Mouse (Mus musculus) limb, embryonic 15.5 days (tissue): ENCODE measurements at regions not wholly inside any gene's neighbourhood (a gene's known extent, or its start where the extent isn't known, plus 50 kb on each side); places are given as distances from the start of the nearest gene placed in this dataset.

ENCODE experiments used
- ATAC-seq: fragments of 200-750 bp; cut with Nextera tagmentation; 2 replicates; pipeline ENCODE4 v1.8.0; 2017; ENCODE audit warnings: low read depth, moderate TSS enrichment; ENCODE audit not compliant: insufficient number of reproducible peaks, low FRiP score, low TSS enrichment
- H3K27ac ChIP-seq: fragments of 300-500 bp; sonication (generic); 2 replicates; pipeline ENCODE4 v1.5.1; 2015; ENCODE audit warnings: moderate library complexity, mild to moderate bottlenecking, inconsistent platforms
- H3K27me3 ChIP-seq: fragments of 300-500 bp; sonication (generic); 2 replicates; pipeline ENCODE4 v1.6.1; 2015; ENCODE audit warnings: inconsistent platforms
- H3K36me3 ChIP-seq: fragments of 300-500 bp; sonication (generic); 2 replicates; pipeline ENCODE4 v1.6.1; 2015; ENCODE audit warnings: inconsistent platforms
- H3K4me1 ChIP-seq: fragments of 300-500 bp; sonication (generic); 2 replicates; pipeline ENCODE4 v1.6.1; 2015; ENCODE audit warnings: inconsistent platforms
- H3K4me2 ChIP-seq: fragments of 300-500 bp; sonication (generic); 2 replicates; pipeline ENCODE4 v1.6.1; 2015; ENCODE audit warnings: mild to moderate bottlenecking, inconsistent platforms
- H3K4me3 ChIP-seq: fragments of 300-500 bp; sonication (generic); 2 replicates; pipeline ENCODE4 v1.5.1; 2015; ENCODE audit warnings: mild to moderate bottlenecking, inconsistent platforms
- H3K9ac ChIP-seq: fragments of 300-500 bp; sonication (generic); 2 replicates; pipeline ENCODE4 v1.6.1; 2015; ENCODE audit warnings: inconsistent platforms
- H3K9me3 ChIP-seq: fragments of 300-500 bp; sonication (generic); 2 replicates; pipeline ENCODE4 v1.6.1; 2016; ENCODE audit warnings: inconsistent platforms
- WGBS: fragments of 180-500 bp; shearing (Covaris S2); methylation state at CpG from one replicate; pipeline ENCODE4 v1.1.7; 2015; 5-methylcytosine and 5-hydroxymethylcytosine counted together

- Histone ChIP-seq H3K27me3 (no peaks in the 10 kb centered on the region), H3K4me3 (no peak overlapping the region), H3K36me3 (no peaks in the 10 kb centered on the region), H3K27ac (no peak overlapping the region), H3K9me3 (no peaks in the 10 kb centered on the region), H3K4me1 (0 out of 2 replicates have a peak, but pooled peaks cover 4% of the 10 kb centered on the region), H3K4me2 (no peak overlapping the region), H3K9ac (no peak overlapping the region)
- WGBS, result 65% methylated on average over 7 of the region's 7 CpGs
- no peak for ATAC-seq
Observed at GRCm38 (mm10) chr15:25495926-25496644, 82.5 kb upstream of the Basp1 start.

GRCm38 (mm10) chr15:25497743-25498142 is 84.2 kb upstream of the Basp1 start:
- Histone ChIP-seq H3K4me3 (no peak overlapping the region), H3K27ac (no peak overlapping the region), H3K4me1 (0 out of 2 replicates have a peak, but pooled peaks cover 4% of the 10 kb centered on the region), H3K27me3 (no peaks in the 10 kb centered on the region), H3K9me3 (no peaks in the 10 kb centered on the region), H3K36me3 (no peaks in the 10 kb centered on the region), H3K9ac (no peak overlapping the region), H3K4me2 (no peak overlapping the region)
- no peak for ATAC-seq
- WGBS, result 50% methylated on average over 1 of the region's 1 CpGs

- 47% methylated on average over 2 of the region's 2 CpGs for WGBS
- no peak overlapping the region for H3K27ac ChIP-seq
Observed at GRCm38 (mm10) chr15:25498422-25498821, 84.9 kb upstream of the Basp1 start.

GRCm38 (mm10) chr15:25502513-25502912 is 88.9 kb upstream of the Basp1 start:
- H3K9me3 ChIP-seq, result no peaks in the 10 kb centered on the region
- H3K9ac ChIP-seq, result no peak overlapping the region
- H3K4me3 ChIP-seq, result no peak overlapping the region
- WGBS, result 87% methylated on average over 5 of the region's 5 CpGs
- no peaks in the 10 kb centered on the region for H3K36me3 ChIP-seq
- no peak for ATAC-seq
- H3K4me2 ChIP-seq, result no peak overlapping the region
- no peak overlapping the region for H3K27ac ChIP-seq
- H3K4me1 ChIP-seq, result peaks cover 2% of the 10 kb centered on the region; the same call in 1 of the 2 replicates
- no peaks in the 10 kb centered on the region for H3K27me3 ChIP-seq

More at GRCm38 (mm10) chr15:25498422-25498821, 84.9 kb upstream of the Basp1 start:
- H3K4me3 ChIP-seq, result no peak overlapping the region
- H3K36me3 ChIP-seq, result no peaks in the 10 kb centered on the region
- H3K9me3 ChIP-seq, result no peaks in the 10 kb centered on the region
- H3K4me1 ChIP-seq, result no peaks in the 10 kb centered on the region
- H3K9ac ChIP-seq, result no peak overlapping the region
- no peaks in the 10 kb centered on the region for H3K27me3 ChIP-seq
- H3K4me2 ChIP-seq, result no peak overlapping the region
- ATAC-seq, result no peak

- Histone ChIP-seq H3K27ac (no peak overlapping the region), H3K4me2 (no peak overlapping the region), H3K27me3 (no peaks in the 10 kb centered on the region), H3K9me3 (no peaks in the 10 kb centered on the region), H3K36me3 (no peaks in the 10 kb centered on the region), H3K4me1 (peaks cover 2% of the 10 kb centered on the region; the same call in 1 of the 2 replicates), H3K9ac (no peak overlapping the region), H3K4me3 (no peak overlapping the region)
- ATAC-seq, result no peak
- 45% methylated on average over 6 of the region's 6 CpGs for WGBS
Observed at GRCm38 (mm10) chr15:25503104-25503503, 89.5 kb upstream of the Basp1 start.

GRCm38 (mm10) chr15:25509139-25509538 is 95.6 kb upstream of the Basp1 start:
- Histone ChIP-seq H3K27me3 (no peaks in the 10 kb centered on the region), H3K9ac (no peak overlapping the region), H3K27ac (no peak overlapping the region), H3K4me1 (peaks cover 10% of the 10 kb centered on the region; the same call in 1 of the 2 replicates), H3K4me2 (no peak overlapping the region), H3K9me3 (no peaks in the 10 kb centered on the region), H3K4me3 (no peak overlapping the region), H3K36me3 (no peaks in the 10 kb centered on the region)
- ATAC-seq, result no peak
- 44% methylated on average over 7 of the region's 7 CpGs for WGBS

- Histone ChIP-seq H3K4me1 (peaks cover 10% of the 10 kb centered on the region; the same call in 1 of the 2 replicates), H3K9ac (no peak overlapping the region), H3K27me3 (no peaks in the 10 kb centered on the region), H3K4me2 (no peak overlapping the region), H3K27ac (no peak overlapping the region), H3K9me3 (no peaks in the 10 kb centered on the region), H3K4me3 (no peak overlapping the region), H3K36me3 (no peaks in the 10 kb centered on the region)
- no peak for ATAC-seq
- 68% methylated on average over 8 of the region's 8 CpGs for WGBS
Observed at GRCm38 (mm10) chr15:25509584-25509983, 96.0 kb upstream of the Basp1 start.

- no peak overlapping the region for H3K27ac ChIP-seq
- H3K9ac ChIP-seq, result no peak overlapping the region
- no peak overlapping the region for H3K4me3 ChIP-seq
- ATAC-seq, result no peak
- 24% methylated on average over 8 of the region's 8 CpGs for WGBS
- H3K36me3 ChIP-seq, result no peaks in the 10 kb centered on the region
- peaks cover 10% of the 10 kb centered on the region; the same call in 1 of the 2 replicates for H3K4me1 ChIP-seq
- no peaks in the 10 kb centered on the region for H3K27me3 ChIP-seq
- no peaks in the 10 kb centered on the region for H3K9me3 ChIP-seq
- no peak overlapping the region; the same call in 1 of the 2 replicates for H3K4me2 ChIP-seq
Observed at GRCm38 (mm10) chr15:25510060-25510492, 96.5 kb upstream of the Basp1 start.

- Histone ChIP-seq H3K36me3 (no peaks in the 10 kb centered on the region), H3K4me2 (no peak overlapping the region), H3K9me3 (no peaks in the 10 kb centered on the region), H3K4me3 (no peak overlapping the region), H3K27me3 (no peaks in the 10 kb centered on the region), H3K9ac (no peak overlapping the region), H3K4me1 (peaks cover 12% of the 10 kb centered on the region; the same call in 1 of the 2 replicates), H3K27ac (no peak overlapping the region)
- 45% methylated on average over 15 of the region's 15 CpGs for WGBS
- ATAC-seq, result no peak
Observed at GRCm38 (mm10) chr15:25518025-25518928, 104.0 kb upstream of the Myo10 start.

GRCm38 (mm10) chr15:25524189-25524588 is 98.1 kb upstream of the Myo10 start:
- Histone ChIP-seq H3K4me3 (no peak overlapping the region), H3K4me2 (no peak overlapping the region), H3K9me3 (no peaks in the 10 kb centered on the region), H3K9ac (no peak overlapping the region), H3K27me3 (no peaks in the 10 kb centered on the region), H3K4me1 (no peaks in the 10 kb centered on the region), H3K36me3 (no peaks in the 10 kb centered on the region), H3K27ac (no peak overlapping the region)
- 85% methylated on average over 4 of the region's 4 CpGs for WGBS
- ATAC-seq, result no peak

GRCm38 (mm10) chr15:25525337-25525736 is 97.0 kb upstream of the Myo10 start:
- Histone ChIP-seq H3K27me3 (no peaks in the 10 kb centered on the region), H3K4me3 (no peak overlapping the region), H3K9me3 (no peaks in the 10 kb centered on the region), H3K9ac (no peak overlapping the region), H3K4me1 (no peaks in the 10 kb centered on the region), H3K27ac (no peak overlapping the region), H3K36me3 (no peaks in the 10 kb centered on the region), H3K4me2 (no peak overlapping the region)
- WGBS, result 77% methylated on average over 7 of the region's 7 CpGs
- no peak for ATAC-seq
